7 mouse cellular contexts compared by ENCODE assay signal in genomic region chr2:145683536-145683935, GRCm38 (mm10). TPM values are rescaled to one million over a fixed set of nuclear protein-coding genes. Genes with fewer than 3 reads are reported as not detected.
DNase-seq lines count a peak whose midpoint lies in the region; ATAC-seq and TF ChIP-seq lines count a peak whose summit lies in the region.

No protein-coding gene starts in this region.

- H3K4me2 ChIP-seq in neural tube, embryonic 13.5 days: no peak overlapping the region
- no peak overlapping the region for H3K4me2 ChIP-seq in neural tube, embryonic 15.5 days
- H3K4me2 ChIP-seq in heart, embryonic 11.5 days: no peak overlapping the region
- H3K4me2 ChIP-seq in kidney, embryonic 16.5 days (replicated peaks; ENCODE audit: low read depth, low read length): no peak overlapping the region
- no peak overlapping the region for H3K4me2 ChIP-seq in stomach, embryonic 15.5 days

- TF ChIP-seq POLR2A in cerebellum, adult 2 months (IDR thresholded peaks at IDR 0.05; ENCODE audit: borderline replicate concordance, insufficient read depth, low read length): no peak

- no peak overlapping the region for H3K9ac ChIP-seq in neural tube, embryonic 13.5 days
- no peak overlapping the region for H3K9ac ChIP-seq in neural tube, embryonic 15.5 days (replicated peaks)
- no peak overlapping the region for H3K9ac ChIP-seq in heart, embryonic 11.5 days (ENCODE audit: low read depth, low read length)
- H3K9ac ChIP-seq in kidney, embryonic 16.5 days (replicated peaks; ENCODE audit: low read length): no peak overlapping the region
- H3K9ac ChIP-seq in stomach, embryonic 15.5 days: no peak overlapping the region

- H3K27ac ChIP-seq in neural tube, embryonic 13.5 days (replicated peaks): no peak overlapping the region
- no peak overlapping the region for H3K27ac ChIP-seq in neural tube, embryonic 15.5 days (replicated peaks)
- 0 out of 2 replicates have a peak overlapping the region, but pooled peaks have one; percentile 35 for H3K27ac ChIP-seq in heart, embryonic 11.5 days (ENCODE audit: low read depth, low read length)
- peak overlapping the region; percentile 28; the same call in 1 of the 2 replicates for H3K27ac ChIP-seq in kidney, embryonic 16.5 days (ENCODE audit: low read length)
- H3K27ac ChIP-seq in stomach, embryonic 15.5 days: peak overlapping the region; percentile 65; the same call in 1 of the 2 replicates
- H3K27ac ChIP-seq in cerebellum, adult 2 months (ENCODE audit: insufficient read depth, low read length): no peak overlapping the region

- no peaks in the 10 kb centered on the region for H3K36me3 ChIP-seq in neural tube, embryonic 13.5 days
- no peaks in the 10 kb centered on the region for H3K36me3 ChIP-seq in neural tube, embryonic 15.5 days
- H3K36me3 ChIP-seq in heart, embryonic 11.5 days (ENCODE audit: control insufficient read depth, insufficient read depth, low read length): no peaks in the 10 kb centered on the region
- 0 out of 2 replicates have a peak, but pooled peaks cover 4% of the 10 kb centered on the region for H3K36me3 ChIP-seq in kidney, embryonic 16.5 days (ENCODE audit: insufficient read depth, low read length)
- no peaks in the 10 kb centered on the region for H3K36me3 ChIP-seq in stomach, embryonic 15.5 days

- H3K27me3 ChIP-seq in neural tube, embryonic 13.5 days: no peaks in the 10 kb centered on the region
- H3K27me3 ChIP-seq in neural tube, embryonic 15.5 days (replicated peaks): no peaks in the 10 kb centered on the region
- no peaks in the 10 kb centered on the region for H3K27me3 ChIP-seq in heart, embryonic 11.5 days (ENCODE audit: control insufficient read depth, insufficient read depth, low read length)
- no peaks in the 10 kb centered on the region for H3K27me3 ChIP-seq in kidney, embryonic 16.5 days (ENCODE audit: insufficient read depth, low read length)
- no peaks in the 10 kb centered on the region for H3K27me3 ChIP-seq in stomach, embryonic 15.5 days (replicated peaks)
- no peaks in the 10 kb centered on the region for H3K27me3 ChIP-seq in cerebellum, adult 2 months (ENCODE audit: control insufficient read depth, insufficient read depth, low read length)

- DNase-seq in gastrocnemius, postnatal 25 days: no peak
- no peak for DNase-seq in cerebellum, adult 2 months

- 85% methylated on average over 3 of the region's 3 CpGs for WGBS in neural tube, embryonic 13.5 days
- 64% methylated on average over 3 of the region's 3 CpGs for WGBS in neural tube, embryonic 15.5 days
- 66% methylated on average over 3 of the region's 3 CpGs for WGBS in heart, embryonic 11.5 days (ENCODE audit: insufficient replicate concordance)
- 55% methylated on average over 3 of the region's 3 CpGs for WGBS in kidney, embryonic 16.5 days
- 54% methylated on average over 3 of the region's 3 CpGs for WGBS in stomach, embryonic 15.5 days
- 26% methylated on average over 3 of the region's 3 CpGs for WGBS in cerebellum, adult 2 months

- no peak overlapping the region for H3K4me3 ChIP-seq in neural tube, embryonic 13.5 days
- H3K4me3 ChIP-seq in neural tube, embryonic 15.5 days (replicated peaks): no peak overlapping the region
- H3K4me3 ChIP-seq in heart, embryonic 11.5 days (ENCODE audit: low read depth, low read length): no peak overlapping the region
- H3K4me3 ChIP-seq in kidney, embryonic 16.5 days (ENCODE audit: low read length): no peak overlapping the region
- H3K4me3 ChIP-seq in stomach, embryonic 15.5 days (replicated peaks): no peak overlapping the region
- H3K4me3 ChIP-seq in cerebellum, adult 2 months (replicated peaks; ENCODE audit: insufficient read depth, low read depth, low read length): no peak overlapping the region

- no peaks in the 10 kb centered on the region for H3K9me3 ChIP-seq in neural tube, embryonic 13.5 days
- H3K9me3 ChIP-seq in neural tube, embryonic 15.5 days (replicated peaks): no peaks in the 10 kb centered on the region
- no peaks in the 10 kb centered on the region for H3K9me3 ChIP-seq in heart, embryonic 11.5 days (replicated peaks; ENCODE audit: control insufficient read depth, low read length)
- H3K9me3 ChIP-seq in kidney, embryonic 16.5 days (ENCODE audit: low read length): no peaks in the 10 kb centered on the region
- H3K9me3 ChIP-seq in stomach, embryonic 15.5 days: no peaks in the 10 kb centered on the region

- H3K4me1 ChIP-seq in neural tube, embryonic 13.5 days (replicated peaks): peaks cover 7% of the 10 kb centered on the region; the same call in 1 of the 2 replicates
- 0 out of 2 replicates have a peak, but pooled peaks cover 6% of the 10 kb centered on the region for H3K4me1 ChIP-seq in neural tube, embryonic 15.5 days
- peaks cover 7% of the 10 kb centered on the region; the same call in 1 of the 2 replicates for H3K4me1 ChIP-seq in heart, embryonic 11.5 days (ENCODE audit: control insufficient read depth, insufficient read depth, low read length)
- peaks cover 56% of the 10 kb centered on the region for H3K4me1 ChIP-seq in kidney, embryonic 16.5 days (ENCODE audit: insufficient read depth, low read length)
- H3K4me1 ChIP-seq in stomach, embryonic 15.5 days: peaks cover 18% of the 10 kb centered on the region
- no peaks in the 10 kb centered on the region for H3K4me1 ChIP-seq in cerebellum, adult 2 months (ENCODE audit: control insufficient read depth, insufficient read depth, low read length)

- no peak for TF ChIP-seq CTCF in cerebellum, adult 2 months (IDR thresholded peaks at IDR 0.05; ENCODE audit: borderline replicate concordance, insufficient read depth, low read depth, low read length)

- ATAC-seq in neural tube, embryonic 13.5 days (ENCODE audit: low read depth): peak; percentile 27; the same call in 1 of the 2 replicates
- ATAC-seq in neural tube, embryonic 15.5 days (ENCODE audit: low FRiP score): no peak
- no peak for ATAC-seq in heart, embryonic 11.5 days (replicated peaks; ENCODE audit: insufficient number of reproducible peaks, low FRiP score, low TSS enrichment)
- peak; percentile 64 for ATAC-seq in kidney, embryonic 16.5 days (ENCODE audit: low FRiP score, low TSS enrichment)
- ATAC-seq in stomach, embryonic 15.5 days (ENCODE audit: insufficient read depth, low FRiP score, low read depth): no peak

RNA-seq across cellular contexts. Expression of gene Rin2, which starts 8.5 kb away (rescaled TPM):
- polyA plus RNA-seq in neural tube, embryonic 13.5 days (2015; fragmentation: Nextera tagmentation; extraction: Ambion mirVana): 17.2 and 18.2 TPM in 2 replicates
- polyA plus RNA-seq in neural tube, embryonic 15.5 days (2015; fragmentation: Nextera tagmentation; extraction: Ambion mirVana): 14.8 and 15.0 TPM in 2 replicates
- 16.3 and 21.1 TPM in 2 replicates for polyA plus RNA-seq in heart, embryonic 11.5 days (2014; fragmentation: Nextera tagmentation; extraction: Ambion mirVana)
- polyA plus RNA-seq in kidney, embryonic 16.5 days (2015; fragmentation: Nextera tagmentation; extraction: Ambion mirVana): 32.5 and 37.7 TPM in 2 replicates
- 29.8 and 32.8 TPM in 2 replicates for polyA plus RNA-seq in stomach, embryonic 15.5 days (2015; fragmentation: Nextera tagmentation; extraction: Ambion mirVana)
- total RNA-seq in gastrocnemius, postnatal 25 days (2021): 10 to 100 TPM in 1 of 2 experiments, 1 to 10 TPM in 1; 9.4 to 14.2 TPM
- polyA plus RNA-seq in cerebellum, adult 2 months (2012; rRNA removed): 10.8 and 12.3 TPM in 2 replicates

Comparison
In these comparisons a context has a peak if more than half of its experiments do, and no peak if none do; other contexts are left out.
1. ATAC-seq: peak in neural tube, embryonic 13.5 days (single experiment) and kidney, embryonic 16.5 days (single experiment); none in neural tube, embryonic 15.5 days (single experiment), heart, embryonic 11.5 days (single experiment) and stomach, embryonic 15.5 days (single experiment).
2. H3K27ac ChIP-seq: peak in heart, embryonic 11.5 days (single experiment), kidney, embryonic 16.5 days (single experiment) and stomach, embryonic 15.5 days (single experiment); none in neural tube, embryonic 13.5 days (single experiment), neural tube, embryonic 15.5 days (single experiment) and cerebellum, adult 2 months (single experiment).